Mouse (Mus musculus) CH12.LX (cell line): Measurements from ENCODE around the gene Slc48a1. TPM values are rescaled to one million over a fixed set of nuclear protein-coding genes. Genes with fewer than 3 reads are reported as not detected.

ENCODE experiments used
- DNase-seq: peaks from one replicate; pipeline ENCODE4 v3.0.0-alpha.2; 2013; ENCODE audit errors: extremely low read depth
- H3K27ac ChIP-seq: 2 replicates; pipeline ENCODE4 v1.5.1; 2012; ENCODE audit warnings: low read depth, mild to moderate bottlenecking, control low read depth, moderate library complexity; ENCODE audit not compliant: insufficient read depth
- H3K27me3 ChIP-seq: replicated peaks from 2 replicates; pipeline ENCODE3; 2012; ENCODE audit warnings: inconsistent platforms
- H3K36me3 ChIP-seq, 2 experiments: replicated peaks in 1 of 2; 2 replicates each; pipeline versions ENCODE3 to v1.6.1; 2012; ENCODE audit warnings: inconsistent platforms in 1 of 2, low read length in 1 of 2, mild to moderate bottlenecking in 1 of 2, mixed read lengths in 1 of 2, moderate library complexity in 1 of 2; ENCODE audit not compliant: control insufficient read depth in 1 of 2, insufficient read depth in 1 of 2
- H3K4me1 ChIP-seq, 2 experiments: 2 replicates each; pipeline ENCODE4 v1.6.1; 2012; ENCODE audit warnings: inconsistent platforms in 1 of 2, moderate library complexity in 1 of 2; ENCODE audit not compliant: insufficient read depth in 2 of 2, control insufficient read depth in 1 of 2
- H3K4me2 ChIP-seq: 2 replicates; pipeline ENCODE4 v1.6.1; 2012; ENCODE audit warnings: low read depth, mild to moderate bottlenecking, control low read depth; ENCODE audit not compliant: poor library complexity, insufficient read depth, severe bottlenecking
- H3K4me3 ChIP-seq, 3 experiments: fragments of 150-350 bp in 1 of 3; sonication (generic) in 1 of 3; replicated peaks in 1 of 3; 2 replicates each; pipeline versions ENCODE3 to v1.5.1; 2011 to 2012; ENCODE audit warnings: low read depth in 2 of 3, low read length in 2 of 3, mild to moderate bottlenecking in 2 of 3, moderate library complexity in 2 of 3, control low read depth in 1 of 3, improper control_type of control experiment in 1 of 3, inconsistent platforms in 1 of 3, mixed read lengths in 1 of 3; ENCODE audit not compliant: poor library complexity in 1 of 3
- H3K79me2 ChIP-seq: replicated peaks from 2 replicates; pipeline ENCODE4 v1.6.1; 2012; ENCODE audit warnings: mild to moderate bottlenecking, moderate library complexity; ENCODE audit not compliant: control insufficient read depth, poor library complexity, insufficient read depth, severe bottlenecking; ENCODE audit errors: extremely low read depth
- H3K9ac ChIP-seq: 2 replicates; pipeline ENCODE4 v1.6.1; 2012; ENCODE audit warnings: low read depth, mild to moderate bottlenecking, control low read depth, moderate library complexity; ENCODE audit not compliant: insufficient read depth
- H3K9me3 ChIP-seq: replicated peaks from 2 replicates; pipeline ENCODE3; 2012; ENCODE audit warnings: low read length, inconsistent platforms, mixed read lengths
- BHLHE40 ChIP-seq: IDR thresholded peaks from 2 replicates; pipeline ENCODE4 v1.6.1; 2011; ENCODE audit warnings: mild to moderate bottlenecking, low read depth, low read length, improper control_type of control experiment
- ELF1 ChIP-seq: IDR thresholded peaks from 2 replicates; pipeline ENCODE4 v1.6.1; 2014; ENCODE audit warnings: low read depth, mild to moderate bottlenecking, inconsistent platforms, low read length, improper control_type of control experiment
- IRF4 ChIP-seq: IDR thresholded peaks from 2 replicates; pipeline ENCODE4 v1.6.1; 2014; ENCODE audit warnings: low read depth, mild to moderate bottlenecking, inconsistent platforms, low read length, improper control_type of control experiment
- MAFK ChIP-seq: IDR thresholded peaks from 2 replicates; pipeline ENCODE4 v1.6.1; 2011; ENCODE audit warnings: low read length, improper control_type of control experiment; ENCODE audit not compliant: insufficient replicate concordance
- MEF2A ChIP-seq: IDR thresholded peaks from 2 replicates; pipeline ENCODE4 v1.6.1; 2014; ENCODE audit warnings: low read depth, mild to moderate bottlenecking, inconsistent platforms, low read length, improper control_type of control experiment, borderline replicate concordance
- MXI1 ChIP-seq: IDR thresholded peaks from 2 replicates; pipeline ENCODE4 v1.6.1; 2011; ENCODE audit warnings: mild to moderate bottlenecking, low read depth, low read length, improper control_type of control experiment
- NELFE ChIP-seq: IDR thresholded peaks from 2 replicates; pipeline ENCODE4 v1.6.1; 2011; ENCODE audit warnings: low read depth, low read length, improper control_type of control experiment
- NRF1 ChIP-seq: IDR thresholded peaks from 2 replicates; pipeline ENCODE4 v1.6.1; 2014; ENCODE audit warnings: low read depth, mild to moderate bottlenecking, inconsistent platforms, low read length, improper control_type of control experiment, moderate library complexity
- POLR2A ChIP-seq: IDR thresholded peaks from 2 replicates; pipeline ENCODE4 v1.6.1; 2011; ENCODE audit warnings: low read depth, mild to moderate bottlenecking, improper control_type of control experiment, low read length
- RAD21 ChIP-seq: IDR thresholded peaks from 2 replicates; pipeline ENCODE4 v1.6.1; 2011; ENCODE audit warnings: low read depth, mild to moderate bottlenecking, low read length, improper control_type of control experiment, moderate library complexity
- RCOR1 ChIP-seq: conservative IDR thresholded peaks from 2 replicates; pipeline ENCODE4 v1.6.1; 2012; ENCODE audit warnings: low read depth, mild to moderate bottlenecking, inconsistent platforms, low read length, improper control_type of control experiment
- SIN3A ChIP-seq: IDR thresholded peaks from 2 replicates; pipeline ENCODE4 v1.6.1; 2012; ENCODE audit warnings: low read length, improper control_type of control experiment, inconsistent platforms
- TCF12 ChIP-seq: IDR thresholded peaks from 2 replicates; pipeline ENCODE4 v1.6.1; 2014; ENCODE audit warnings: low read depth, mild to moderate bottlenecking, inconsistent platforms, low read length, improper control_type of control experiment
- UBTF ChIP-seq: IDR thresholded peaks from 2 replicates; pipeline ENCODE4 v1.6.1; 2012; ENCODE audit warnings: low read depth, mild to moderate bottlenecking, inconsistent platforms, low read length, improper control_type of control experiment, moderate library complexity
- USF2 ChIP-seq: conservative IDR thresholded peaks from 2 replicates; pipeline ENCODE4 v1.6.1; 2011; ENCODE audit warnings: low read depth, low read length, improper control_type of control experiment
- ZMIZ1 ChIP-seq: IDR thresholded peaks from 2 replicates; pipeline ENCODE4 v1.6.1; 2012; ENCODE audit warnings: low read depth, mild to moderate bottlenecking, inconsistent platforms, low read length, improper control_type of control experiment
- dilution Hi-C: fragments of 300-500 bp; cut with MboI; formaldehyde crosslinking; loops from 2 replicates; pipeline ENCODE4 v1.14.3; 2020; ENCODE audit warnings: low sequenced_read_pairs; ENCODE audit not compliant: extremely low pct_unique_long_range_greater_than_20kb, extremely low pct_ligation_motif_present
- in situ Hi-C: fragments of 300-500 bp; cut with MboI; formaldehyde crosslinking; loops from 3 replicates; pipeline ENCODE4 v1.14.3; 2019; ENCODE audit warnings: low sequenced_read_pairs, low pct_ligation_motif_present, low pct_unique_long_range_greater_than_20kb, mixed read lengths
- polyA plus RNA-seq: library from polyadenylated mRNA; unstranded; fragments of >175 nt; gene quantifications from 2 replicates; pipeline ENCODE4 v1.2.1, GENCODE M21; 2012; ENCODE audit warnings: low read depth; ENCODE audit not compliant: insufficient read length
- total RNA-seq, 2 experiments: library from RNA; depleted of rRNA; stranded (reverse); fragments of 300-350 nt in 1 of 2; fragments of >200 nt in 1 of 2; gene quantifications; 2 replicates each; pipeline ENCODE4 v1.2.3; 2012 to 2014

The Slc48a1 gene
- total and polyA plus RNA-seq, 3 experiments = 23.2 to 56.0 (median 39.4) TPM

DNA sequence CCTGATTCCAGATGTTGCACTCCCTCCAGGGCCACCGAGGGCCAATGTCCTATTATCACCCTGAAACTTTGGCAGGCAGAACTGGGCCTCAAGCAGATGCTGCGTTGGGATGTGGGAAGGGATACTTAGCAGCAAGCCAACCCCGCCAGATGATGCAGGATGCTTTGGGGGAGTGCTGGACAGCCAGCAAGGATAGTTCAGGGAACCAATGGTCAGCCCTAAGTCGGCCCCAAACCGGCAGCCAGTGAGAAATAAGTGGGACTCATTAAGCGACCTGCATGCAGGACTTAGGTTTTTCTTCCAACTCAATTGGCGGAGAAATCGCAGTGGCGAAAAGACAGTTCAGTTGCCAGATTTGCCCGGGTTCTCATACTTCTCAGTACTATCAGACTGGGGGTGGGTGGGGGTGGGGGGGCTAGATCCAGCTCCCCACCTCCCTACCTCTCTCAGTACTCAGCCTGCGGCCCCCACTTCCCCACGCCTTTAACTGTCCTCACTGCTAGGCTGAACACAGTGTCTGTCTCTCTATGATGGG lies 52.0 kb downstream of the Slc48a1 start:
- Histone ChIP-seq H3K4me1 (peaks cover 29 to 55% of the 10 kb centered on the region in 2 experiments), H3K27me3 (peaks cover 3% of the 10 kb centered on the region), H3K9ac (peak overlapping the region; percentile 84), H3K4me2 (peak overlapping the region; percentile 87), H3K9me3 (no peaks in the 10 kb centered on the region), H3K79me2 (peaks cover 39% of the 10 kb centered on the region), H3K4me3 (peak overlapping the region; percentile 65 to 92 (median 68)), H3K27ac (peak overlapping the region; percentile 80), H3K36me3 (no peaks in the 10 kb centered on the region)
- DNase-seq = no peak
- dilution Hi-C loops (no loop called here), in situ Hi-C loops (loop anchor here (25.0 kb wide), 1 partner anchor 368 kb away; no protein-coding TSS in a partner anchor)
- TF ChIP-seq USF2 (no peak), ELF1 (no peak), MXI1 (no peak), BHLHE40 (no peak), POLR2A (no peak), RAD21 (no peak), NRF1 (no peak), ZMIZ1 (no peak), IRF4 (no peak)

- Histone ChIP-seq H3K9ac (peak overlapping the region; percentile 84), H3K4me3 (peak overlapping the region; percentile 65 to 92 (median 68)), H3K9me3 (no peaks in the 10 kb centered on the region), H3K4me2 (peak overlapping the region; percentile 87), H3K36me3 (no peaks in the 10 kb centered on the region), H3K4me1 (peaks cover 29 to 50% of the 10 kb centered on the region in 2 experiments), H3K27me3 (peaks cover 3% of the 10 kb centered on the region), H3K27ac (peak overlapping the region; percentile 45), H3K79me2 (peaks cover 39% of the 10 kb centered on the region)
- DNase-seq = no peak
- dilution Hi-C loops (no loop called here), in situ Hi-C loops (loop anchor here (25.0 kb wide), 1 partner anchor 369 kb away; no protein-coding TSS in a partner anchor)
- TF ChIP-seq RCOR1 (no peak), MAFK (no peak), SIN3A (no peak), UBTF (peak; percentile 93), TCF12 (0 out of 2 replicates have a peak, but pooled peaks have one; percentile 33), NELFE (no peak), IRF4 (no peak), MEF2A (0 out of 2 replicates have a peak, but pooled peaks have one; percentile 18)
These were observed 52.5 kb downstream of the Slc48a1 start for GRCm38 (mm10) chr15:97830788-97831241.
